Mouse (Mus musculus) midbrain, postnatal 0 days (tissue): ENCODE results near the gene Tbcd. TPM values are rescaled to one million over a fixed set of nuclear protein-coding genes. Genes with fewer than 3 reads are reported as not detected.

Experiments used
- ATAC-seq: fragments of 200-750 bp; cut with Nextera tagmentation; 2 replicates; pipeline ENCODE4 v1.8.0; 2017; ENCODE audit warnings: moderate number of reproducible peaks, mild to moderate bottlenecking, moderate TSS enrichment, moderate library complexity; ENCODE audit not compliant: low FRiP score
- DNase-seq: peaks from one replicate; pipeline ENCODE4 v3.0.0-alpha.2; 2015; ENCODE audit warnings: low spot score
- H3K27ac ChIP-seq: fragments of 300-500 bp; sonication (generic); 2 replicates; pipeline ENCODE4 v1.5.1; 2014; ENCODE audit warnings: low read depth, mild to moderate bottlenecking, low read length, mixed read lengths
- H3K27me3 ChIP-seq: fragments of 300-500 bp; sonication (generic); 2 replicates; pipeline ENCODE4 v1.6.1; 2014; ENCODE audit warnings: low read length, control low read depth, mixed read lengths; ENCODE audit not compliant: insufficient read depth
- H3K36me3 ChIP-seq: fragments of 300-500 bp; sonication (generic); 2 replicates; pipeline ENCODE4 v1.6.1; 2014; ENCODE audit warnings: low read length, control low read depth, mixed read lengths; ENCODE audit not compliant: insufficient read depth
- H3K4me1 ChIP-seq: fragments of 300-500 bp; sonication (generic); 2 replicates; pipeline ENCODE4 v1.6.1; 2014; ENCODE audit warnings: mild to moderate bottlenecking, control low read depth, antibody characterized with exemption, low read length, mixed read lengths; ENCODE audit not compliant: insufficient read depth
- H3K4me2 ChIP-seq: fragments of 300-500 bp; sonication (generic); 2 replicates; pipeline ENCODE4 v1.6.1; 2014; ENCODE audit warnings: low read depth, mild to moderate bottlenecking, low read length, mixed read lengths; ENCODE audit not compliant: poor library complexity, severe bottlenecking
- H3K4me3 ChIP-seq: fragments of 300-500 bp; sonication (generic); 2 replicates; pipeline ENCODE4 v1.5.1; 2014; ENCODE audit warnings: low read depth, mild to moderate bottlenecking, low read length, moderate library complexity
- H3K9ac ChIP-seq: fragments of 300-500 bp; sonication (generic); replicated peaks from 2 replicates; pipeline ENCODE4 v1.6.1; 2014; ENCODE audit warnings: mild to moderate bottlenecking, low read length, moderate library complexity, mixed read lengths; ENCODE audit not compliant: poor library complexity, severe bottlenecking
- H3K9me3 ChIP-seq: fragments of 300-500 bp; sonication (generic); 2 replicates; pipeline ENCODE4 v1.6.1; 2016; ENCODE audit warnings: low read length, control low read depth
- CTCF ChIP-seq: IDR thresholded peaks from 2 replicates; pipeline ENCODE4 v1.5.1; 2016; ENCODE audit warnings: antibody characterized with exemption, mild to moderate bottlenecking
- WGBS: fragments of 180-500 bp; shearing (Covaris S2); extraction: QIAGEN DNeasy Blood & Tissue Kit; methylation state at CpG from one replicate; pipeline ENCODE4 v1.1.7; 2014; 5-methylcytosine and 5-hydroxymethylcytosine counted together
- polyA plus RNA-seq: library from polyadenylated mRNA; unstranded; fragments of >200 nt; fragmentation: Nextera tagmentation; extraction: Ambion mirVana; gene quantifications from 2 replicates; pipeline ENCODE4 v1.2.1, GENCODE M21; 2015
- total RNA-seq: library from RNA; depleted of rRNA; stranded (reverse); fragments of >200 nt; gene quantifications from 2 replicates; pipeline ENCODE4 v1.2.3, GENCODE M21; 2014

Gene Tbcd
- total and polyA plus RNA-seq, 2 experiments from 2014 or later, result 56.5 to 87.9 TPM

GRCm38 (mm10) chr11:121650668-121651067 lies 198.9 kb downstream of the Tbcd start:
- DNase-seq (no peak), ATAC-seq (no peak)
- no peak for TF ChIP-seq CTCF
- Histone ChIP-seq H3K27ac (no peak overlapping the region), H3K9me3 (no peaks in the 10 kb centered on the region), H3K4me2 (no peak overlapping the region), H3K27me3 (no peaks in the 10 kb centered on the region), H3K36me3 (peaks cover 3% of the 10 kb centered on the region; the same call in 1 of the 2 replicates), H3K4me1 (no peaks in the 10 kb centered on the region), H3K9ac (no peak overlapping the region), H3K4me3 (no peak overlapping the region)
- 93% methylated on average over 11 of the region's 11 CpGs for WGBS

- ATAC-seq (no peak), DNase-seq (no peak)
- WGBS, result 90% methylated on average over 9 of the region's 9 CpGs
- TF ChIP-seq CTCF, result no peak
- no peak overlapping the region for H3K27ac ChIP-seq
- H3K36me3 ChIP-seq, result no peaks in the 10 kb centered on the region; the same call in 1 of the 2 replicates
- H3K4me2 ChIP-seq, result no peak overlapping the region
- H3K4me1 ChIP-seq, result no peaks in the 10 kb centered on the region
- H3K27me3 ChIP-seq, result no peaks in the 10 kb centered on the region
- H3K9me3 ChIP-seq, result no peaks in the 10 kb centered on the region
- H3K4me3 ChIP-seq, result no peak overlapping the region
- H3K9ac ChIP-seq, result no peak overlapping the region
Observed at GRCm38 (mm10) chr11:121651556-121651955, 199.8 kb downstream of the Tbcd start.

- Histone ChIP-seq H3K27me3 (no peaks in the 10 kb centered on the region), H3K4me2 (no peak overlapping the region), H3K9me3 (no peaks in the 10 kb centered on the region), H3K27ac (no peak overlapping the region), H3K4me1 (no peaks in the 10 kb centered on the region), H3K36me3 (no peaks in the 10 kb centered on the region; the same call in 1 of the 2 replicates), H3K9ac (no peak overlapping the region), H3K4me3 (no peak overlapping the region)
- TF ChIP-seq CTCF, result no peak
- DNase-seq (no peak), ATAC-seq (no peak)
- WGBS, result 95% methylated on average over 5 of the region's 5 CpGs
Observed at GRCm38 (mm10) chr11:121651983-121652382, 200.2 kb downstream of the Tbcd start.

GRCm38 (mm10) chr11:121652547-121653305 lies 201.0 kb downstream of the Tbcd start:
- no peaks in the 10 kb centered on the region for H3K27me3 ChIP-seq
- no peak overlapping the region for H3K27ac ChIP-seq
- TF ChIP-seq CTCF, result peak; percentile 71
- no peaks in the 10 kb centered on the region; the same call in 1 of the 2 replicates for H3K36me3 ChIP-seq
- DNase-seq, result peak; percentile 64
- H3K4me1 ChIP-seq, result no peaks in the 10 kb centered on the region
- H3K4me2 ChIP-seq, result no peak overlapping the region
- H3K9me3 ChIP-seq, result no peaks in the 10 kb centered on the region
- no peak overlapping the region for H3K9ac ChIP-seq
- 49% methylated on average over 9 of the region's 10 CpGs for WGBS
- ATAC-seq, result no peak
- no peak overlapping the region for H3K4me3 ChIP-seq

GRCm38 (mm10) chr11:121653631-121654030 lies 201.9 kb downstream of the Tbcd start:
- Histone ChIP-seq H3K4me1 (no peaks in the 10 kb centered on the region), H3K9me3 (no peaks in the 10 kb centered on the region), H3K27me3 (no peaks in the 10 kb centered on the region), H3K4me3 (no peak overlapping the region), H3K9ac (no peak overlapping the region), H3K4me2 (no peak overlapping the region), H3K27ac (no peak overlapping the region), H3K36me3 (no peaks in the 10 kb centered on the region; the same call in 1 of the 2 replicates)
- 63% methylated on average over 4 of the region's 4 CpGs for WGBS
- no peak for TF ChIP-seq CTCF
- ATAC-seq (no peak), DNase-seq (no peak)

- Histone ChIP-seq H3K27ac (no peak overlapping the region), H3K4me2 (no peak overlapping the region), H3K4me3 (no peak overlapping the region), H3K4me1 (no peaks in the 10 kb centered on the region), H3K27me3 (no peaks in the 10 kb centered on the region), H3K36me3 (0 out of 2 replicates have a peak, but pooled peaks cover 4% of the 10 kb centered on the region), H3K9me3 (no peaks in the 10 kb centered on the region), H3K9ac (no peak overlapping the region)
- DNase-seq (no peak), ATAC-seq (no peak)
- WGBS, result 84% methylated on average over 9 of the region's 9 CpGs
- no peak for TF ChIP-seq CTCF
Observed at GRCm38 (mm10) chr11:121654406-121654945, 202.7 kb downstream of the Tbcd start.
